Mouse (Mus musculus): Measurements from ENCODE around the gene Zfhx3. TPM values are rescaled to one million over a fixed set of nuclear protein-coding genes. Genes with fewer than 3 reads are reported as not detected.

Zfhx3 gene
- polyA plus RNA-seq (2012): 2.5 and 4.1 TPM in 2 replicates

DNA sequence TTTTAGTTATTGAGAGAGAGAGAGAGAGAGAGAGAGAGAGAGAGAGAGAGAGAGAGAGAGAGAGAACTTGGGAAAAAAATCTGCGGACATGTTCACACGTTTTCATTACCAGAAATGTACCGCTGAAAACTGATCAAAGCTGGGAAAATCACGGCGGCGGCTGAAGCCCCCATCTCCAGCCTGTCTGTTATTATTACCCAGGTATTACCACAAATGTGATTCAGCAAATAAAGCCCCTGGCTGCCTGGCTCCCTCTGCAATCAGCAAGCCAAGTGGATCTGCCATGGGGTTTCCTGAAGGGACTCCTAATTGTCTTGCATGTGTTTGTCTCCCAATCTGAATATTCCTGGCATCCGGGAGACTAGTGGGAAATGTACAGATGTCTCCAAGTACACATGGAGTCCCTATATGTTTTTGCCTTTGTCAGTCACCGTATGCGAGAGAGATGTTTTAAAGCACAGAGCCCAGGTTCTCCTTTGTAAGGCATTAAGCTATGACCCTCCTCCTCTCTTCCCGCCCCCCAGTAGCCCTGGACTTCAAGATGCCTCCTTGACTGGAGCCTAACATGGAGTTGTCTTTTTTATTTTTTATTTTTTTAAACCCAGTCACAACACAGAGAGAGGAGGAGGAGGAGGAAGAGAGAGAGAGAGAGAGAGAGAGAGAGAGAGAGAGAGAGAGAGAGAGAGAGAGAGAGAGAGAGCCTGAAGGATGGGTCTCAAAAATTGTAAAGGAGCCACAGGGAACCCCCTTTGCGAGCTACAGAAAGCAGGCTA is at the start of gene Zfhx3:
Gene Zfhx3, plus strand, starts transcription at position 723 of the 773 bp plus-strand sequence.

Data from megakaryocyte-erythroid progenitor cell, adult 5 weeks (primary cell).